Mouse (Mus musculus): ENCODE measurements at regions not wholly inside any gene's neighbourhood (a gene's known extent, or its start where the extent isn't known, plus 50 kb on each side); places are given as distances from the start of the nearest gene placed in this dataset.

- DNase-seq (ENCODE audit: low read depth), result no peak
Measured at GRCm38 (mm10) chr3:155470742-155471141, 377.5 kb downstream of the Lrriq3 start.

- no peak for DNase-seq (ENCODE audit: low read depth)
Measured at GRCm38 (mm10) chr3:155485487-155485886, 392.3 kb downstream of the Lrriq3 start.

- DNase-seq (ENCODE audit: low read depth), result no peak
Measured at GRCm38 (mm10) chr3:155487877-155488537, 394.8 kb downstream of the Lrriq3 start.

GRCm38 (mm10) chr3:155490670-155491069 is 397.4 kb downstream of the Lrriq3 start:
- no peak for DNase-seq (ENCODE audit: low read depth)

- no peak for DNase-seq (ENCODE audit: low read depth)
Measured at GRCm38 (mm10) chr3:155510161-155510857, 417.1 kb downstream of the Lrriq3 start.

GRCm38 (mm10) chr3:155513885-155514284 is 420.7 kb downstream of the Lrriq3 start:
- no peak for DNase-seq (ENCODE audit: low read depth)

GRCm38 (mm10) chr3:155529312-155529711 is 436.1 kb downstream of the Lrriq3 start:
- no peak for DNase-seq (ENCODE audit: low read depth)

- no peak for DNase-seq (ENCODE audit: low read depth)
Measured at GRCm38 (mm10) chr3:155530811-155531210, 437.6 kb downstream of the Lrriq3 start.

GRCm38 (mm10) chr3:155532075-155532474 is 438.8 kb downstream of the Lrriq3 start:
- DNase-seq (ENCODE audit: low read depth), result no peak

GRCm38 (mm10) chr3:155548204-155548603 is 455.0 kb downstream of the Lrriq3 start:
- no peak for DNase-seq (ENCODE audit: low read depth)

- no peak for DNase-seq (ENCODE audit: low read depth)
Measured at GRCm38 (mm10) chr3:155577111-155577510, 483.9 kb downstream of the Lrriq3 start.

GRCm38 (mm10) chr3:155604001-155604400 is 510.8 kb downstream of the Lrriq3 start:
- no peak for DNase-seq (ENCODE audit: low read depth)
